15 mouse cellular contexts compared by ENCODE assay signal in genomic region chr4:134856501-134856900, GRCm38 (mm10). TPM values are rescaled to one million over a fixed set of nuclear protein-coding genes. Genes with fewer than 3 reads are reported as not detected.
DNase-seq lines count a peak whose midpoint lies in the region; ATAC-seq and TF ChIP-seq lines count a peak whose summit lies in the region.
"Had no signal": no experiment of that assay in that cellular context is flagged by ENCODE, and none has a peak within 500 bp of the region (broad histone marks: within the 10 kb centered on the region; RNA-seq: fewer than 3 reads in every experiment).

No protein-coding gene starts in this region.

- peaks cover 14% of the 10 kb centered on the region; the same call in 1 of the 2 replicates for H3K27me3 ChIP-seq in liver, embryonic 12.5 days (replicated peaks)
- peaks cover 4% of the 10 kb centered on the region; the same call in 1 of the 2 replicates for H3K27me3 ChIP-seq in liver, embryonic 11.5 days (replicated peaks; ENCODE audit: control insufficient read depth, insufficient read depth, low read length)
- H3K27me3 ChIP-seq in embryonic facial prominence, embryonic 14.5 days (replicated peaks; ENCODE audit: control insufficient read depth, insufficient read depth, low read length), result no peaks in the 10 kb centered on the region
- H3K27me3 ChIP-seq in stomach, embryonic 16.5 days (ENCODE audit: control insufficient read depth, insufficient read depth, low read length), result no peaks in the 10 kb centered on the region

- H3K9me3 ChIP-seq in liver, embryonic 12.5 days (replicated peaks), result no peaks in the 10 kb centered on the region
- H3K9me3 ChIP-seq in liver, embryonic 11.5 days (ENCODE audit: control insufficient read depth, low read length), result no peaks in the 10 kb centered on the region
- H3K9me3 ChIP-seq in ES-E14 (ENCODE audit: control insufficient read depth, insufficient read depth, low read depth, low read length), result no peaks in the 10 kb centered on the region
- no peaks in the 10 kb centered on the region for H3K9me3 ChIP-seq in embryonic facial prominence, embryonic 14.5 days (ENCODE audit: control insufficient read depth, low read length)
- no peaks in the 10 kb centered on the region for H3K9me3 ChIP-seq in stomach, embryonic 16.5 days (replicated peaks; ENCODE audit: control insufficient read depth, low read length)

- H3K36me3 ChIP-seq in liver, embryonic 12.5 days, result no peaks in the 10 kb centered on the region
- H3K36me3 ChIP-seq in liver, embryonic 11.5 days (ENCODE audit: control insufficient read depth, insufficient read depth, low read length), result no peaks in the 10 kb centered on the region
- no peaks in the 10 kb centered on the region for H3K36me3 ChIP-seq in ES-E14 (ENCODE audit: control insufficient read depth, insufficient read depth, low read length, poor library complexity, severe bottlenecking)
- no peaks in the 10 kb centered on the region for H3K36me3 ChIP-seq in embryonic facial prominence, embryonic 14.5 days (ENCODE audit: control insufficient read depth, insufficient read depth, low read length)
- no peaks in the 10 kb centered on the region for H3K36me3 ChIP-seq in stomach, embryonic 16.5 days (ENCODE audit: control insufficient read depth, insufficient read depth, low read length)

- peaks cover 46% of the 10 kb centered on the region for H3K4me1 ChIP-seq in liver, embryonic 12.5 days
- peaks cover 14% of the 10 kb centered on the region for H3K4me1 ChIP-seq in liver, embryonic 11.5 days (replicated peaks; ENCODE audit: control insufficient read depth, insufficient read depth, low read length)
- peaks cover 7 to 22% of the 10 kb centered on the region in 2 experiments for H3K4me1 ChIP-seq in ES-E14 (ENCODE audit: control insufficient read depth in 2 of 2, insufficient read depth in 2 of 2, low read length in 2 of 2, poor library complexity in 1 of 2)
- peaks cover 8% of the 10 kb centered on the region; the same call in 1 of the 2 replicates for H3K4me1 ChIP-seq in embryonic facial prominence, embryonic 14.5 days (ENCODE audit: control insufficient read depth, insufficient read depth, low read length)
- peaks cover 10% of the 10 kb centered on the region for H3K4me1 ChIP-seq in stomach, embryonic 16.5 days (ENCODE audit: control insufficient read depth, insufficient read depth, low read length)

- WGBS in liver, embryonic 12.5 days (ENCODE audit: insufficient replicate concordance), result 36% methylated on average over 5 of the region's 5 CpGs
- 45% methylated on average over 5 of the region's 5 CpGs for WGBS in liver, embryonic 11.5 days
- WGBS in embryonic facial prominence, embryonic 14.5 days, result 31% methylated on average over 5 of the region's 5 CpGs
- 32% methylated on average over 5 of the region's 5 CpGs for whole genome bisulfite sequencing in stomach, embryonic 16.5 days

- no peak for DNase-seq in liver, embryonic 11.5 days (ENCODE audit: low spot score)
- peak; percentile 69 for DNase-seq in ES-E14 (ENCODE audit: low read depth, low spot score)
- DNase-seq in embryonic facial prominence, embryonic 14.5 days (ENCODE audit: low spot score), result peak; percentile 64
- no peak for DNase-seq in layer of hippocampus, postnatal 10 days (ENCODE audit: low spot score in 2 of 2)
- no peak for DNase-seq in retina, embryonic 14.5 days (ENCODE audit: low spot score)
- DNase-seq: cerebellum, adult 2 months; gastrocnemius, postnatal 14 days had no signal

- no peak for ATAC-seq in liver, embryonic 12.5 days
- ATAC-seq in liver, embryonic 11.5 days (replicated peaks; ENCODE audit: low FRiP score), result no peak
- ATAC-seq in embryonic facial prominence, embryonic 14.5 days (ENCODE audit: low read depth), result no peak
- no peak for ATAC-seq in stomach, embryonic 16.5 days (ENCODE audit: insufficient read depth, low FRiP score)
- ATAC-seq: forebrain, embryonic 16.5 days; hindbrain, embryonic 16.5 days had no signal

- no peak overlapping the region for H3K4me2 ChIP-seq in liver, embryonic 12.5 days
- no peak overlapping the region for H3K4me2 ChIP-seq in liver, embryonic 11.5 days
- H3K4me2 ChIP-seq in embryonic facial prominence, embryonic 14.5 days (ENCODE audit: low read depth, low read length), result no peak overlapping the region
- no peak overlapping the region for H3K4me2 ChIP-seq in stomach, embryonic 16.5 days (ENCODE audit: low read depth, low read length)

- H3K4me3 ChIP-seq in liver, embryonic 12.5 days, result no peak overlapping the region
- no peak overlapping the region for H3K4me3 ChIP-seq in liver, embryonic 11.5 days (ENCODE audit: low read depth, low read length)
- H3K4me3 ChIP-seq in ES-E14 (ENCODE audit: insufficient read depth in 1 of 2, low read depth in 1 of 2, low read length in 2 of 2, poor library complexity in 1 of 2, severe bottlenecking in 1 of 2), result no peak overlapping the region
- no peak overlapping the region for H3K4me3 ChIP-seq in embryonic facial prominence, embryonic 14.5 days (ENCODE audit: low read depth, low read length)
- no peak overlapping the region for H3K4me3 ChIP-seq in stomach, embryonic 16.5 days (replicated peaks; ENCODE audit: low read length)

- no peak overlapping the region for H3K27ac ChIP-seq in liver, embryonic 12.5 days
- H3K27ac ChIP-seq in liver, embryonic 11.5 days (ENCODE audit: low read depth, low read length), result no peak overlapping the region
- H3K27ac ChIP-seq in ES-E14 (ENCODE audit: insufficient read depth, low read depth, low read length, poor library complexity, severe bottlenecking), result peak overlapping the region; percentile 77; the same call in 1 of the 2 replicates
- H3K27ac ChIP-seq in embryonic facial prominence, embryonic 14.5 days (replicated peaks; ENCODE audit: low read depth, low read length), result peak overlapping the region; percentile 59; the same call in 1 of the 2 replicates
- H3K27ac ChIP-seq in stomach, embryonic 16.5 days (ENCODE audit: low read length), result peak overlapping the region; percentile 73

- 0 out of 2 replicates have a peak overlapping the region, but pooled peaks have one; percentile 1 for H3K9ac ChIP-seq in liver, embryonic 12.5 days
- no peak overlapping the region for H3K9ac ChIP-seq in liver, embryonic 11.5 days (ENCODE audit: low read depth, low read length)
- no peak overlapping the region for H3K9ac ChIP-seq in ES-E14 (ENCODE audit: insufficient read depth, low read depth, low read length, poor library complexity, severe bottlenecking)
- no peak overlapping the region for H3K9ac ChIP-seq in embryonic facial prominence, embryonic 14.5 days (ENCODE audit: low read depth, low read length)
- no peak overlapping the region for H3K9ac ChIP-seq in stomach, embryonic 16.5 days (ENCODE audit: low read length)

- in situ Hi-C loops in ES-E14 (cut with MboI; ENCODE audit: low sequenced_read_pairs in 2 of 2, unreplicated experiment in 2 of 2), result no loop called here

TF ChIP-seq in ES-E14, 5 proteins besides CTCF, POLR2A, EP300 and RAD21:
- TF ChIP-seq ZNF384 (IDR thresholded peaks at IDR 0.05; ENCODE audit: low read depth, low read length) (no peak), CHD2 (IDR thresholded peaks at IDR 0.05; ENCODE audit: low read depth, low read length) (no peak), HCFC1 (IDR thresholded peaks at IDR 0.05; ENCODE audit: borderline replicate concordance, insufficient read depth, low read length) (no peak), MAFK (IDR thresholded peaks at IDR 0.05; ENCODE audit: insufficient read depth, low read depth, low read length) (no peak), ZC3H11A (IDR thresholded peaks at IDR 0.05; ENCODE audit: borderline replicate concordance, low read depth, low read length) (no peak)

RNA-seq across cellular contexts. Expression of gene Maco1, which starts 3.4 kb away (rescaled TPM):
- 27.2 and 29.8 TPM in 2 replicates for polyA plus RNA-seq in liver, embryonic 12.5 days (2016; fragmentation: Nextera tagmentation; extraction: Ambion mirVana)
- 26.3 and 28.3 TPM in 2 replicates for polyA plus RNA-seq in liver, embryonic 11.5 days (2014; fragmentation: Nextera tagmentation; extraction: Ambion mirVana)
- 56.1 and 91.6 TPM in 2 replicates for total RNA-seq in ES-E14 (2012; rRNA removed)
- polyA plus RNA-seq in embryonic facial prominence, embryonic 14.5 days (2014; fragmentation: Nextera tagmentation; extraction: Ambion mirVana), result 37.1 and 41.1 TPM in 2 replicates
- 30.6 and 30.8 TPM in 2 replicates for polyA plus RNA-seq in stomach, embryonic 16.5 days (2015; fragmentation: Nextera tagmentation; extraction: Ambion mirVana)
- total RNA-seq in layer of hippocampus, postnatal 10 days (2021), result 10 to 100 TPM; 48.2 to 52.1 TPM

RNA-seq across cellular contexts. Expression of gene Rhd, which starts 7.8 kb away (rescaled TPM):
- 477 and 480 TPM in 2 replicates for polyA plus RNA-seq in liver, embryonic 12.5 days (2016; fragmentation: Nextera tagmentation; extraction: Ambion mirVana)
- 213 and 235 TPM in 2 replicates for polyA plus RNA-seq in liver, embryonic 11.5 days (2014; fragmentation: Nextera tagmentation; extraction: Ambion mirVana)
- 12.4 and 21.0 TPM in 2 replicates for total RNA-seq in ES-E14 (2012; rRNA removed)
- 3.0 and 4.3 TPM in 2 replicates for polyA plus RNA-seq in embryonic facial prominence, embryonic 14.5 days (2014; fragmentation: Nextera tagmentation; extraction: Ambion mirVana)
- 20.8 and 23.5 TPM in 2 replicates for polyA plus RNA-seq in stomach, embryonic 16.5 days (2015; fragmentation: Nextera tagmentation; extraction: Ambion mirVana)
- total RNA-seq in layer of hippocampus, postnatal 10 days (2021), result not detected
- total RNA-seq: layer of hippocampus, adult 8-10 months; left cerebral cortex, postnatal 10 days; monocyte, adult 5-6 weeks; neutrophil, adult 5-6 weeks had no signal

RNA-seq across cellular contexts. Expression of gene Tmem50a, which starts 58.3 kb away (rescaled TPM):
- polyA plus RNA-seq in liver, embryonic 12.5 days (2016; fragmentation: Nextera tagmentation; extraction: Ambion mirVana), result 94.2 and 94.9 TPM in 2 replicates
- polyA plus RNA-seq in liver, embryonic 11.5 days (2014; fragmentation: Nextera tagmentation; extraction: Ambion mirVana), result 129 and 131 TPM in 2 replicates
- total RNA-seq in ES-E14 (2012; rRNA removed), result 118 and 183 TPM in 2 replicates
- 140 and 144 TPM in 2 replicates for polyA plus RNA-seq in embryonic facial prominence, embryonic 14.5 days (2014; fragmentation: Nextera tagmentation; extraction: Ambion mirVana)
- polyA plus RNA-seq in stomach, embryonic 16.5 days (2015; fragmentation: Nextera tagmentation; extraction: Ambion mirVana), result 177 TPM in 2 replicates
- total RNA-seq in layer of hippocampus, postnatal 10 days (2021), result 100 to 1,000 TPM; 116 to 123 TPM

Comparison
In these comparisons a context has a peak if more than half of its experiments do, and no peak if none do; other contexts are left out.
1. H3K27ac ChIP-seq: peak in ES-E14 (single experiment), embryonic facial prominence, embryonic 14.5 days (single experiment) and stomach, embryonic 16.5 days (single experiment); none in liver, embryonic 12.5 days (single experiment) and liver, embryonic 11.5 days (single experiment).
2. DNase-seq: peak in ES-E14 (single experiment) and embryonic facial prominence, embryonic 14.5 days (single experiment); none in liver, embryonic 11.5 days (single experiment), layer of hippocampus, postnatal 10 days (0 of 2) and retina, embryonic 14.5 days (single experiment).